Mouse (Mus musculus): ENCODE data around the gene Nr3c2. TPM values are rescaled to one million over a fixed set of nuclear protein-coding genes. Genes with fewer than 3 reads are reported as not detected.

Gene Nr3c2
- polyA plus RNA-seq, 1 experiment from 2014 or later, result 0.90 TPM

- no peak for ATAC-seq
Observed at GRCm38 (mm10) chr8:76984082-76984481, 84.8 kb downstream of the Nr3c2 start.

GRCm38 (mm10) chr8:76984851-76985250, 85.6 kb downstream of the Nr3c2 start:
- H3K4me1 ChIP-seq, result no peaks in the 10 kb centered on the region
- H3K36me3 ChIP-seq (ENCODE audit: poor library complexity, severe bottlenecking), result no peaks in the 10 kb centered on the region
- ATAC-seq, result no peak
- WGBS, result 89% methylated on average over 5 of the region's 5 CpGs
- no peak overlapping the region for H3K4me3 ChIP-seq
- no peak overlapping the region for H3K4me2 ChIP-seq
- no peak overlapping the region for H3K9ac ChIP-seq
- H3K27ac ChIP-seq, result no peak overlapping the region
- no peaks in the 10 kb centered on the region for H3K9me3 ChIP-seq (replicated peaks)
- no peaks in the 10 kb centered on the region for H3K27me3 ChIP-seq

More at GRCm38 (mm10) chr8:76984082-76984481, 84.8 kb downstream of the Nr3c2 start:
- no peaks in the 10 kb centered on the region for H3K4me1 ChIP-seq
- no peak overlapping the region for H3K4me3 ChIP-seq
- no peak overlapping the region for H3K27ac ChIP-seq
- no peaks in the 10 kb centered on the region for H3K9me3 ChIP-seq (replicated peaks)
- no peak overlapping the region for H3K9ac ChIP-seq
- no peaks in the 10 kb centered on the region for H3K36me3 ChIP-seq (ENCODE audit: poor library complexity, severe bottlenecking)
- H3K27me3 ChIP-seq, result no peaks in the 10 kb centered on the region
- no peak overlapping the region for H3K4me2 ChIP-seq

- H3K27me3 ChIP-seq, result no peaks in the 10 kb centered on the region
- H3K9ac ChIP-seq, result no peak overlapping the region
- no peak for ATAC-seq
- no peaks in the 10 kb centered on the region for H3K9me3 ChIP-seq (replicated peaks)
- WGBS, result 91% methylated on average over 3 of the region's 3 CpGs
- H3K4me1 ChIP-seq, result no peaks in the 10 kb centered on the region
- no peak overlapping the region for H3K4me3 ChIP-seq
- H3K4me2 ChIP-seq, result no peak overlapping the region
- H3K27ac ChIP-seq, result no peak overlapping the region
- H3K36me3 ChIP-seq (ENCODE audit: poor library complexity, severe bottlenecking), result no peaks in the 10 kb centered on the region
Observed at GRCm38 (mm10) chr8:76987876-76988275, 88.6 kb downstream of the Nr3c2 start.

GRCm38 (mm10) chr8:76998276-76998675, 99.0 kb downstream of the Nr3c2 start:
- no peak for ATAC-seq
- 81% methylated on average over 4 of the region's 4 CpGs for WGBS

GRCm38 (mm10) chr8:77009425-77009824, 110.2 kb downstream of the Nr3c2 start:
- Histone ChIP-seq H3K27me3 (no peaks in the 10 kb centered on the region), H3K4me2 (no peak overlapping the region), H3K9ac (no peak overlapping the region), H3K9me3 (replicated peaks) (no peaks in the 10 kb centered on the region), H3K4me1 (no peaks in the 10 kb centered on the region), H3K4me3 (no peak overlapping the region), H3K36me3 (ENCODE audit: poor library complexity, severe bottlenecking) (no peaks in the 10 kb centered on the region), H3K27ac (no peak overlapping the region)
- WGBS, result 68% methylated on average over 10 of the region's 10 CpGs
- peak; percentile 58 for ATAC-seq

More at GRCm38 (mm10) chr8:76998276-76998675, 99.0 kb downstream of the Nr3c2 start:
- Histone ChIP-seq H3K4me1 (no peaks in the 10 kb centered on the region), H3K9ac (no peak overlapping the region), H3K36me3 (ENCODE audit: poor library complexity, severe bottlenecking) (no peaks in the 10 kb centered on the region), H3K9me3 (replicated peaks) (no peaks in the 10 kb centered on the region), H3K4me2 (no peak overlapping the region), H3K27ac (no peak overlapping the region), H3K4me3 (no peak overlapping the region), H3K27me3 (no peaks in the 10 kb centered on the region)

GRCm38 (mm10) chr8:77011985-77012384, 112.7 kb downstream of the Nr3c2 start:
- H3K27ac ChIP-seq, result no peak overlapping the region
- no peaks in the 10 kb centered on the region for H3K36me3 ChIP-seq (ENCODE audit: poor library complexity, severe bottlenecking)
- no peaks in the 10 kb centered on the region for H3K4me1 ChIP-seq
- no peak overlapping the region for H3K9ac ChIP-seq
- no peak overlapping the region for H3K4me2 ChIP-seq
- no peak overlapping the region for H3K4me3 ChIP-seq
- H3K27me3 ChIP-seq, result no peaks in the 10 kb centered on the region
- no peaks in the 10 kb centered on the region for H3K9me3 ChIP-seq (replicated peaks)
- ATAC-seq, result peak; percentile 37; the same call in 1 of the 2 replicates
- WGBS, result 29% methylated on average over 3 of the region's 3 CpGs

- no peaks in the 10 kb centered on the region for H3K36me3 ChIP-seq (ENCODE audit: poor library complexity, severe bottlenecking)
- H3K4me3 ChIP-seq, result no peak overlapping the region
- no peaks in the 10 kb centered on the region for H3K4me1 ChIP-seq
- H3K9ac ChIP-seq, result no peak overlapping the region
- 67% methylated on average over 6 of the region's 6 CpGs for WGBS
- H3K27ac ChIP-seq, result no peak overlapping the region
- H3K27me3 ChIP-seq, result no peaks in the 10 kb centered on the region
- H3K4me2 ChIP-seq, result no peak overlapping the region
- ATAC-seq, result no peak
- H3K9me3 ChIP-seq (replicated peaks), result no peaks in the 10 kb centered on the region
Observed at GRCm38 (mm10) chr8:77012641-77013040, 113.4 kb downstream of the Nr3c2 start.

- no peak overlapping the region for H3K9ac ChIP-seq
- H3K4me2 ChIP-seq, result no peak overlapping the region
- H3K9me3 ChIP-seq (replicated peaks), result no peaks in the 10 kb centered on the region
- no peak overlapping the region for H3K27ac ChIP-seq
- no peaks in the 10 kb centered on the region for H3K36me3 ChIP-seq (ENCODE audit: poor library complexity, severe bottlenecking)
- no peaks in the 10 kb centered on the region for H3K4me1 ChIP-seq
- ATAC-seq, result no peak
- WGBS, result 93% methylated on average over 3 of the region's 3 CpGs
- H3K4me3 ChIP-seq, result no peak overlapping the region
- H3K27me3 ChIP-seq, result no peaks in the 10 kb centered on the region
Observed at GRCm38 (mm10) chr8:77016713-77017112, 117.5 kb downstream of the Nr3c2 start.

GRCm38 (mm10) chr8:77023837-77024710, 124.8 kb downstream of the Nr3c2 start:
- H3K4me2 ChIP-seq, result no peak overlapping the region
- no peaks in the 10 kb centered on the region for H3K9me3 ChIP-seq (replicated peaks)
- no peaks in the 10 kb centered on the region for H3K36me3 ChIP-seq (ENCODE audit: poor library complexity, severe bottlenecking)
- H3K27ac ChIP-seq, result no peak overlapping the region
- WGBS, result 84% methylated on average over 13 of the region's 13 CpGs
- no peaks in the 10 kb centered on the region for H3K4me1 ChIP-seq
- no peak for ATAC-seq
- H3K4me3 ChIP-seq, result no peak overlapping the region
- H3K9ac ChIP-seq, result no peak overlapping the region
- no peaks in the 10 kb centered on the region for H3K27me3 ChIP-seq

- H3K4me1 ChIP-seq, result no peaks in the 10 kb centered on the region
- no peak overlapping the region for H3K27ac ChIP-seq
- 88% methylated on average over 3 of the region's 3 CpGs for WGBS
- H3K27me3 ChIP-seq, result no peaks in the 10 kb centered on the region
- H3K9ac ChIP-seq, result no peak overlapping the region
- H3K4me2 ChIP-seq, result no peak overlapping the region
- H3K36me3 ChIP-seq (ENCODE audit: poor library complexity, severe bottlenecking), result no peaks in the 10 kb centered on the region
- no peak for ATAC-seq
- H3K4me3 ChIP-seq, result no peak overlapping the region
- H3K9me3 ChIP-seq (replicated peaks), result no peaks in the 10 kb centered on the region
Observed at GRCm38 (mm10) chr8:77031213-77031612, 132.0 kb downstream of the Nr3c2 start.

GRCm38 (mm10) chr8:77033706-77034464, 134.6 kb downstream of the Nr3c2 start:
- Histone ChIP-seq H3K9ac (no peak overlapping the region), H3K27me3 (no peaks in the 10 kb centered on the region), H3K27ac (no peak overlapping the region), H3K36me3 (ENCODE audit: poor library complexity, severe bottlenecking) (no peaks in the 10 kb centered on the region), H3K4me3 (no peak overlapping the region), H3K4me2 (no peak overlapping the region), H3K9me3 (replicated peaks) (no peaks in the 10 kb centered on the region), H3K4me1 (no peaks in the 10 kb centered on the region)
- no peak for ATAC-seq
- 84% methylated on average over 3 of the region's 3 CpGs for WGBS

GRCm38 (mm10) chr8:77034465-77034829, 135.2 kb downstream of the Nr3c2 start:
- Histone ChIP-seq H3K9me3 (replicated peaks) (no peaks in the 10 kb centered on the region), H3K36me3 (ENCODE audit: poor library complexity, severe bottlenecking) (no peaks in the 10 kb centered on the region), H3K27ac (no peak overlapping the region), H3K27me3 (no peaks in the 10 kb centered on the region), H3K4me3 (no peak overlapping the region), H3K4me1 (no peaks in the 10 kb centered on the region), H3K9ac (no peak overlapping the region), H3K4me2 (no peak overlapping the region)
- WGBS, result 95% methylated on average over 7 of the region's 7 CpGs
- ATAC-seq, result no peak
